Mouse (Mus musculus): ENCODE data around the gene Gemin2. TPM values are rescaled to one million over a fixed set of nuclear protein-coding genes. Genes with fewer than 3 reads are reported as not detected.

The Gemin2 gene
- polyA plus RNA-seq, 1 experiment from 2014 or later: 11.9 TPM

Other genes with a start within 250 kb of the Gemin2 start
- 127 and 139 TPM in 2 replicates for gene Sec23a, start 1.4 kb upstream of the Gemin2 start, polyA plus RNA-seq (2014; fragmentation: Nextera tagmentation; extraction: Ambion mirVana)
- 123 and 129 TPM in 2 replicates for gene Trappc6b, start 48.1 kb downstream of the Gemin2 start, polyA plus RNA-seq (2014; fragmentation: Nextera tagmentation; extraction: Ambion mirVana)
- 77.4 and 86.2 TPM in 2 replicates for gene Pnn, start 53.5 kb downstream of the Gemin2 start, polyA plus RNA-seq (2014; fragmentation: Nextera tagmentation; extraction: Ambion mirVana)
- gene Mia2, start 82.4 kb downstream of the Gemin2 start, polyA plus RNA-seq (2014; fragmentation: Nextera tagmentation; extraction: Ambion mirVana): 38.9 and 41.4 TPM in 2 replicates
- gene Fbxo33, start 206.3 kb downstream of the Gemin2 start, polyA plus RNA-seq (2014; fragmentation: Nextera tagmentation; extraction: Ambion mirVana): 10.2 and 11.1 TPM in 2 replicates